Mouse (Mus musculus): ENCODE data around the gene Nrl. TPM values are rescaled to one million over a fixed set of nuclear protein-coding genes. Genes with fewer than 3 reads are reported as not detected.
A peak's percentile ranks its signal among the peaks of the same experiment; 100 is the strongest.

The Nrl gene
- polyA plus RNA-seq, 1 experiment from 2014 or later, result not detected

DNA sequence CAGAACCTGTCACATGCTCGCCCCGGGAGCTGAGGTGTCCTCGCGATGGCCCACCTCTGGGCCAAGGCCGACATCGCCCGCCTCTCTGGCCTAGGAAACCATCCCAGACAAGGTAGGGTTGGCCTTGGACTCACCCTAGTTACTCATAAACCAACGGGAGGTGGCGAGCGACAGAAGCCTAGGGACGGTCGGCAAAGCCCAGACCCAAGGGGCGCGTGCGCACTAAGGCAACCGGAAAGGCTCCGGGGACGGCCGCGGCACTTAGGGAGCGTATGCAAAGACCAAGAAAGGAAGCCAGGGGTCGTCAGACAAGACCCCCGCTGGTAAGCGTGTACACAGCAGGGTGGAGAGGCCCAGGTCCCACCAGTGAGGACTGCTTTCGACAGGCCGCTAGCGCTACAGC is 35.0 kb upstream of the Nrl start, which contains the start of gene Dcaf11:
Gene Dcaf11 (plus strand): TSS at position 208 of the 403 bp plus-strand sequence.
- Histone ChIP-seq H3K4me2 (ENCODE audit: low read depth, low read length) (peak within 1 kb of the TSS; percentile 64), H3K9me3 (replicated peaks; ENCODE audit: control insufficient read depth, low read length) (no peaks in the 10 kb centered on the region), H3K27me3 (ENCODE audit: control insufficient read depth, insufficient read depth, low read length) (no peaks in the 10 kb centered on the region), H3K9ac (replicated peaks; ENCODE audit: low read length) (peak within 1 kb of the TSS; percentile 77), H3K4me3 (ENCODE audit: low read depth, low read length) (peak within 1 kb of the TSS; percentile 56), H3K27ac (replicated peaks; ENCODE audit: low read depth, low read length) (peak within 1 kb of the TSS; percentile 90), H3K36me3 (replicated peaks; ENCODE audit: control insufficient read depth, insufficient read depth, low read depth, low read length) (no peaks in the 10 kb centered on the region; the same call in 1 of the 2 replicates), H3K4me1 (ENCODE audit: control insufficient read depth, insufficient read depth, low read length) (peaks cover 4% of the 10 kb centered on the region; the same call in 1 of the 2 replicates)
- WGBS, result under 1% methylated on average over 27 of the region's 27 CpGs
- DNase-seq (ENCODE audit: low spot score) (peak; percentile 96), ATAC-seq (replicated peaks; ENCODE audit: insufficient number of reproducible peaks, low FRiP score, low TSS enrichment, low read depth) (peak; percentile 86)

DNA sequence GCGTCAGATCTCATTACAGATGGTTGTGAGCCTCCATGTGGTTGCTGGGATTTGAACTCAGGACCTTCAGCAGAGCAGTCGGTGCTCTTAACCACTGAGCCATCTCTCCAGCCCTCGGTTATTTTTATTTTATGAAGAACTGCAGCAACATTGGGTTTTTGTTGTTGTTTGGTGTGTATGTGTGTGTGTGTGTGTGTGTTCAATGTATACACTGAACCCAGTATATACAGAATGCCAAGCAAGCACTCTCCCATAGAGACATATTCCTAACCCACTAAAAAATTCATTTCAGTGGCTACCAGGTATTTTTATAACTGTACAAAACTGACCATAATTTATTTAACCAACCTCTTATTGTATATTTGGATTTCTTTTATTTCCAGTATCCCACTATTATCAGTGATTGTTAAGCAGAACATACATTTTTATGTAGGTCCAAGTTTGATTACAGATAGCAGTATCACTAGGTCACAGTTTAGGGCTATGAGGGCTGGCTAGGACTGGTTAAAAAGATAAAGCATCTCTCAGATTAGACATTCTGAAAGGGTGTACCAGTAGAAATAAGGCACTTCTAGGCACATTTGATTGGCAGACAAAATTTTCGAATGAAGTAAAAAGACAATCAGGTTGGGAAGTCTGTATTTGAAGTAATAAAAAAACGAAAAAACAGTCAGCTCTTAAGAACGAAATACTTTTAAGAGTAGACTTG is 34.1 kb upstream of the Nrl start:
- ATAC-seq (replicated peaks; ENCODE audit: insufficient number of reproducible peaks, low FRiP score, low TSS enrichment, low read depth), result no peak
- WGBS, result 58% methylated on average over 6 of the region's 6 CpGs
- peak overlapping the region; percentile 64; the same call in 1 of the 2 replicates for H3K4me2 ChIP-seq (ENCODE audit: low read depth, low read length)
- H3K27ac ChIP-seq (replicated peaks; ENCODE audit: low read depth, low read length), result peak overlapping the region; percentile 90; the same call in 1 of the 2 replicates
- no peak for DNase-seq (ENCODE audit: low spot score)
- no peaks in the 10 kb centered on the region for H3K27me3 ChIP-seq (ENCODE audit: control insufficient read depth, insufficient read depth, low read length)
- no peaks in the 10 kb centered on the region for H3K9me3 ChIP-seq (replicated peaks; ENCODE audit: control insufficient read depth, low read length)
- no peak overlapping the region for H3K9ac ChIP-seq (replicated peaks; ENCODE audit: low read length)
- no peaks in the 10 kb centered on the region for H3K36me3 ChIP-seq (replicated peaks; ENCODE audit: control insufficient read depth, insufficient read depth, low read depth, low read length)
- peak overlapping the region; percentile 56 for H3K4me3 ChIP-seq (ENCODE audit: low read depth, low read length)
- H3K4me1 ChIP-seq (ENCODE audit: control insufficient read depth, insufficient read depth, low read length), result peaks cover 4% of the 10 kb centered on the region; the same call in 1 of the 2 replicates

DNA sequence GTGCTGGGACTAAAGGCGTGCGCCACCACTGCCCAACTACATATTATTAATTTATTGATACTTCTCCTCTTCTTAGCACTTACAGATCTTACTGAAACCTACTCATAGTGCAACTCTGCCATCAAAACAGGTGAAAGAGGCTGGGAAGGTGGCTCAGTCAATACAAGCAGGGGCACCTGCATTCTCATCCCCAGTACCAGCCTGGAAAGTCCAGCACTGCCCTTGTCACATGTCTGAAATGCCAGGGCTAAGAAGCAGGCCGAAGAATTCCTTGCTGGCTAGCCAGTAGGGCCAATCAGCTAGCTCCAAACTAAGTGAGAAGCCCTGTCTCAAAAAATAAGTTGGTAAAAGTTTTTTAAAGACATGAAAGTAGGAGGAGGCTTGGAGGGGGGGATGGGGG is 32.8 kb upstream of the Nrl start:
- no peak overlapping the region for H3K4me3 ChIP-seq (ENCODE audit: low read depth, low read length)
- H3K4me2 ChIP-seq (ENCODE audit: low read depth, low read length), result no peak overlapping the region
- ATAC-seq (replicated peaks; ENCODE audit: insufficient number of reproducible peaks, low FRiP score, low TSS enrichment, low read depth) (no peak), DNase-seq (ENCODE audit: low spot score) (no peak)
- no peak overlapping the region for H3K27ac ChIP-seq (replicated peaks; ENCODE audit: low read depth, low read length)
- 93% methylated on average over 3 of the region's 3 CpGs for WGBS
- no peaks in the 10 kb centered on the region for H3K9me3 ChIP-seq (replicated peaks; ENCODE audit: control insufficient read depth, low read length)
- H3K4me1 ChIP-seq (ENCODE audit: control insufficient read depth, insufficient read depth, low read length), result peaks cover 4% of the 10 kb centered on the region; the same call in 1 of the 2 replicates
- no peaks in the 10 kb centered on the region for H3K36me3 ChIP-seq (replicated peaks; ENCODE audit: control insufficient read depth, insufficient read depth, low read depth, low read length)
- no peak overlapping the region for H3K9ac ChIP-seq (replicated peaks; ENCODE audit: low read length)
- no peaks in the 10 kb centered on the region for H3K27me3 ChIP-seq (ENCODE audit: control insufficient read depth, insufficient read depth, low read length)

DNA sequence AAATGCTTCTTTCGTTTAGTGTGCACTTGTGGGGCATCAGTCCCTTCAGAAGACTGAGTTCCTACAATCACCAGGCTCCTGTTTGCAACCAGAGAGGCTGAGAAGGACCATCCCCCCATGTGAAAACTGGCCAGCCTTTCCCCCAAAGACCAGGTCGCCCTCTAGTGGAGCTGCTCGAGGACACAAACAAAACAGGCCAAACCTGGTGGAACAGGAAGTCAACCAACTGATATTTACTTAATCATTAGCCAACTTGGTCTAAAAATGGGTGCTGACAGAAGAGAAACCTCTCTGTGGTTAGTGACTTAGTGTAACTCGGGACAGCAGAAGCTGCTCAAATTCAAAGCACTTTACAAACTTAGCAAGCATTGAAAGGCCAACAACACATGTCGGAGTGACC is 32.2 kb upstream of the Nrl start:
- 28% methylated on average over 5 of the region's 5 CpGs for WGBS
- Histone ChIP-seq H3K27ac (replicated peaks; ENCODE audit: low read depth, low read length) (no peak overlapping the region), H3K36me3 (replicated peaks; ENCODE audit: control insufficient read depth, insufficient read depth, low read depth, low read length) (no peaks in the 10 kb centered on the region), H3K4me3 (ENCODE audit: low read depth, low read length) (no peak overlapping the region), H3K9ac (replicated peaks; ENCODE audit: low read length) (no peak overlapping the region), H3K27me3 (ENCODE audit: control insufficient read depth, insufficient read depth, low read length) (no peaks in the 10 kb centered on the region), H3K9me3 (replicated peaks; ENCODE audit: control insufficient read depth, low read length) (no peaks in the 10 kb centered on the region), H3K4me1 (ENCODE audit: control insufficient read depth, insufficient read depth, low read length) (peaks cover 4% of the 10 kb centered on the region; the same call in 1 of the 2 replicates), H3K4me2 (ENCODE audit: low read depth, low read length) (no peak overlapping the region)
- ATAC-seq (replicated peaks; ENCODE audit: insufficient number of reproducible peaks, low FRiP score, low TSS enrichment, low read depth) (no peak), DNase-seq (ENCODE audit: low spot score) (peak; percentile 77)

DNA sequence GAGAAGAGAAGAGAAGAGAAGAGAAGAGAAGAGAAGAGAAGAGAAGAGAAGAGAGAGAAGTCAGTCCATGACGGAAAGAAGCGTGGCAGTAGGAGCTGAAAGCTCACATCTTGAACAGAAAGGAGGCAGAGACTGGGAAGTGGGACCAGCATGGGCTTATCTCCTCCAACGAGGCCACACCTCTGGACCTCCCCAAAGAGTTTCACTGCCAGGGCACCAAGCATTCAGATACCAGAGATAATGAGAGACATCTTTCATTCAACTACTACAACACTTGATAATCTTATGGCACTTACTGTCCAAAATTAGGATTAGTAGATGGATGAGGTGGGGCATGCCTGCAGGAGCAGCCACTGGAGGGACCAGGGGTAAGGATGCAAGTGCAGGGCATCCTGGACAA is 31.0 kb upstream of the Nrl start:
- no peaks in the 10 kb centered on the region for H3K4me1 ChIP-seq (ENCODE audit: control insufficient read depth, insufficient read depth, low read length)
- no peak overlapping the region for H3K27ac ChIP-seq (replicated peaks; ENCODE audit: low read depth, low read length)
- DNase-seq (ENCODE audit: low spot score) (no peak), ATAC-seq (replicated peaks; ENCODE audit: insufficient number of reproducible peaks, low FRiP score, low TSS enrichment, low read depth) (no peak)
- H3K27me3 ChIP-seq (ENCODE audit: control insufficient read depth, insufficient read depth, low read length), result no peaks in the 10 kb centered on the region
- H3K4me3 ChIP-seq (ENCODE audit: low read depth, low read length), result no peak overlapping the region
- H3K36me3 ChIP-seq (replicated peaks; ENCODE audit: control insufficient read depth, insufficient read depth, low read depth, low read length), result no peaks in the 10 kb centered on the region
- H3K4me2 ChIP-seq (ENCODE audit: low read depth, low read length), result no peak overlapping the region
- WGBS, result 73% methylated on average over 3 of the region's 3 CpGs
- no peak overlapping the region for H3K9ac ChIP-seq (replicated peaks; ENCODE audit: low read length)
- no peaks in the 10 kb centered on the region for H3K9me3 ChIP-seq (replicated peaks; ENCODE audit: control insufficient read depth, low read length)

DNA sequence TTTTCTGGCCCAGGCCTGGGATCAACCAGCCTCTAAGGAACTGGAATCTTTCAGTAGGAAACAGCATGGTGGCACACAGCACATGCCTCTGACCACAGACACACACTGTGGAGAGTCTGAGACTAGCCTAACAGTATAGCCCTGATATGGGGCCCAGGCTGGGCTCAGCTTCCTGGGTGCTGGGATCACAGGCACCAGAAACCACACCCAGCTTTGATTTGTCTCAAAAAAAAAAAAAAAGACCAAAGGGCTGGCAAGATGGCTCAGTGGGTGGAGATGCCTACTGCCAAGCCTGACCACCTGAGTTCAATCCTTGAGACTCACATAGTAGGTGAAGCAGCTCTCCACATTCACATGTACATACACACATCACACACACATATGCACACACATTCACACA is 29.9 kb upstream of the Nrl start:
- H3K9me3 ChIP-seq (replicated peaks; ENCODE audit: control insufficient read depth, low read length), result no peaks in the 10 kb centered on the region
- H3K27me3 ChIP-seq (ENCODE audit: control insufficient read depth, insufficient read depth, low read length), result no peaks in the 10 kb centered on the region
- no peak overlapping the region for H3K4me2 ChIP-seq (ENCODE audit: low read depth, low read length)
- H3K4me1 ChIP-seq (ENCODE audit: control insufficient read depth, insufficient read depth, low read length), result no peaks in the 10 kb centered on the region
- H3K4me3 ChIP-seq (ENCODE audit: low read depth, low read length), result no peak overlapping the region
- ATAC-seq (replicated peaks; ENCODE audit: insufficient number of reproducible peaks, low FRiP score, low TSS enrichment, low read depth), result no peak
- DNase-seq (ENCODE audit: low spot score), result no peak
- no peaks in the 10 kb centered on the region for H3K36me3 ChIP-seq (replicated peaks; ENCODE audit: control insufficient read depth, insufficient read depth, low read depth, low read length)
- no peak overlapping the region for H3K9ac ChIP-seq (replicated peaks; ENCODE audit: low read length)
- H3K27ac ChIP-seq (replicated peaks; ENCODE audit: low read depth, low read length), result no peak overlapping the region

DNA sequence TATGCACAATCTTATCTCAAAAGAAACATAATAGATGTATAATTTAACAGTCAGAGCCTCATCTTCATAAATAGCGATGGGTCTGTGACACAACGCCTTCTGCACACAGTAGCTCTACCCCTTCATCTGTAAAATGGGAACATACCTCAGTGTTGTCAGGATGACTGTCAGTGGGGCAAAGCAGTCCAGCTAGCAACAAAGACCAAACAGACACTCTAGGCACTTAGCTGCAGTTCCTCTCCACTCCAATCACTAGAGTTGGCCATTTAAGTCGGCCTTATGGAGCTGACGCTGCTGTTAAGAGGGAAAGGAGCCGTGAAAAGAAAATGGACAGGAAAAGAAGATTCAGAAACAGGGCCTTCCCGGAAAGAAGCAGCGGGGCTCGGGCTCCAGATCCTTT is 27.0 kb upstream of the Nrl start:
- Histone ChIP-seq H3K4me1 (ENCODE audit: control insufficient read depth, insufficient read depth, low read length) (no peaks in the 10 kb centered on the region), H3K36me3 (replicated peaks; ENCODE audit: control insufficient read depth, insufficient read depth, low read depth, low read length) (no peaks in the 10 kb centered on the region; the same call in 1 of the 2 replicates), H3K4me3 (ENCODE audit: low read depth, low read length) (no peak overlapping the region), H3K9me3 (replicated peaks; ENCODE audit: control insufficient read depth, low read length) (no peaks in the 10 kb centered on the region), H3K9ac (replicated peaks; ENCODE audit: low read length) (no peak overlapping the region), H3K4me2 (ENCODE audit: low read depth, low read length) (no peak overlapping the region), H3K27me3 (ENCODE audit: control insufficient read depth, insufficient read depth, low read length) (no peaks in the 10 kb centered on the region), H3K27ac (replicated peaks; ENCODE audit: low read depth, low read length) (no peak overlapping the region)
- DNase-seq (ENCODE audit: low spot score) (no peak), ATAC-seq (replicated peaks; ENCODE audit: insufficient number of reproducible peaks, low FRiP score, low TSS enrichment, low read depth) (no peak)
- 92% methylated on average over 8 of the region's 8 CpGs for WGBS

DNA sequence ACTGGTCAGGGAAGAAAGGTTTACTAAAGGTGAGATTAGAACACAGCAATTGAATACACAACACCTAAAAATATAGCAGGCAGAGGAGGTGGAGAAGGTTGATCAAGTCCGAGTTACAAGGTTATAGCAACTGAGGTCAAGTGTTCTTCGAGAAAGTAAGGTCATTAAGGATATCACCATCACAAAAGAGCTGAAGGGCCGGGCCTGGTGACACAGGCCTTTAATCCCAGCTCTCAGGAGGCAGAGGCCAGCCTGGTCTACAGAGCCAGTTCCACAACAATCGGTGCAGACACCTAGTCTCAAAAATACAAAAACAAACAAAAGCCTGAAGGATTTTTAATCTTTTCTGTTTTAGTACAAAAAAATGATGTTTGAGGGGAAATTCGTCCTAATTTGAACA is 26.6 kb upstream of the Nrl start:
- 74% methylated on average over 5 of the region's 5 CpGs for WGBS
- H3K27me3 ChIP-seq (ENCODE audit: control insufficient read depth, insufficient read depth, low read length), result no peaks in the 10 kb centered on the region
- ATAC-seq (replicated peaks; ENCODE audit: insufficient number of reproducible peaks, low FRiP score, low TSS enrichment, low read depth) (no peak), DNase-seq (ENCODE audit: low spot score) (no peak)
- no peak overlapping the region for H3K4me3 ChIP-seq (ENCODE audit: low read depth, low read length)
- H3K9ac ChIP-seq (replicated peaks; ENCODE audit: low read length), result no peak overlapping the region
- no peak overlapping the region for H3K27ac ChIP-seq (replicated peaks; ENCODE audit: low read depth, low read length)
- no peaks in the 10 kb centered on the region for H3K4me1 ChIP-seq (ENCODE audit: control insufficient read depth, insufficient read depth, low read length)
- no peaks in the 10 kb centered on the region; the same call in 1 of the 2 replicates for H3K36me3 ChIP-seq (replicated peaks; ENCODE audit: control insufficient read depth, insufficient read depth, low read depth, low read length)
- no peak overlapping the region for H3K4me2 ChIP-seq (ENCODE audit: low read depth, low read length)
- H3K9me3 ChIP-seq (replicated peaks; ENCODE audit: control insufficient read depth, low read length), result no peaks in the 10 kb centered on the region

Data from embryonic facial prominence, embryonic 11.5 days (tissue).